Mouse (Mus musculus) kidney, postnatal 14 days (tissue): ENCODE measurements around the gene Srsf5.
A peak's percentile ranks its signal among the peaks of the same experiment; 100 is the strongest.
"Not testable (repeated sequence)": the region's sequence is repeated elsewhere in the genome, so short reads cannot be mapped to it uniquely, and the experiment has no call there.

Source experiments
- DNase-seq: peaks from one replicate; pipeline ENCODE4 v3.0.0; 2022; ENCODE audit warnings: mixed read lengths

Srsf5 gene

GRCm38 (mm10) chr12:80945334-80945995, at the start of gene Srsf5:
Gene Srsf5, plus strand, starts transcription at chr12:80945504.
- DNase-seq = peak; percentile 99

DNA sequence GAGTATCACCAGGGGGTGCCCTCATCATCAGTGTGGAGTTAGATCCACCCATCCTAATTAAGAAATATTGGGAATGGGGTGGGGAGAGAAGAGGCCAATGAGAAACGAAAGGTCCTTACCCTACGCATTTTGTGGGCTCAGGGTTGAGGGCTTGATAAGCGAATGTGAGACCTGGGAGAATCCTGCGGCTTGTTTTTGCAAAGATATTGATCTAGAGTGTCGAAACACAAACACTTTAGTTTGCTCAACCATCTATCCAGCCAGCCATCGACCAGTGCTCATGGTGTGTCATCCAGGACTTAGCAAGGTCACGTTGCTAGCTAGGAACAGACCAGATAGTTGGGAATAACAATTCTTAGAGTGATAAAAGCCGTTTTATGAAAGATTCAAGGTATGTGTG, 35.7 kb upstream of the Srsf5 start:
- DNase-seq = no peak

- DNase-seq = no peak
Measured at GRCm38 (mm10) chr12:80917764-80918163, 27.5 kb upstream of the Srsf5 start.

DNA sequence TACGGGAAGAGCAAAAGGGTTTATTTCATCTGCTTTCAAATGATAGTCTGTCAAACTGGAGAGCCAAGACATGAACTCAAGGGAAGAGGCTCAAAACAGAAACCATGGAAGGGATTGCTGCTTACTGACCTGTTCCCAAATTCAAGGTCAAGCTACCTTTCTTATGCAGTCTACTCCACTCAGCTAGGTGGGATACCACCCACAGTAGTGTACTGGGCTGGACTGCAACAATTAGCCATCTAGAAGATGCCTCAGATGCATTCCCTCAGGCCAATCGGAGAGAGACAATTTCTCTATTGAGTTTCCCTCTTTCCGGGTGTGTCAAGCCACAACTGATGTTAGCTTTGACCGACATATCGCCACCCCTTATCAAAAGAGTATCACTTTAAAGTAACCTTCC, 24.0 kb upstream of the Srsf5 start:
- no peak for DNase-seq

DNA sequence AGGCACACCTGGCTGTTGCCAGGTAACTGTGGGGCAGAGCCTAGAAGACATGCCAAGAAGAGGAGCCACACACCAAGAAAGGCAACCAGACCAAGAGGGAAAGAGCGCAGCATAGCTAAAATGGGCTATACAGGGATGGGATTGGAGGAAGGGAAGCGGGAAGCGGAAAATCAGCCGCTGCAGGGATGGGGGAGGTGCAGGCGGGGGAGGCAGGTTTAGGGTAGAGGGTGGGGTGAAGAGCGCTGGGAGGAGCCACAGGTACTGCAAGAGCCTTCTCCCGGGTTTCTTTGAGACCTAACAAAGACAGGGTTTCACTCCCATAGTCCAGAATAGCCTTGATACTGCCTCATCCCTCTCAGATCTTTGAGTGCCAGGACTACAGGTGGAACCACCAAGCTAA, 22.4 kb upstream of the Srsf5 start:
- DNase-seq = peak; percentile 30

DNA sequence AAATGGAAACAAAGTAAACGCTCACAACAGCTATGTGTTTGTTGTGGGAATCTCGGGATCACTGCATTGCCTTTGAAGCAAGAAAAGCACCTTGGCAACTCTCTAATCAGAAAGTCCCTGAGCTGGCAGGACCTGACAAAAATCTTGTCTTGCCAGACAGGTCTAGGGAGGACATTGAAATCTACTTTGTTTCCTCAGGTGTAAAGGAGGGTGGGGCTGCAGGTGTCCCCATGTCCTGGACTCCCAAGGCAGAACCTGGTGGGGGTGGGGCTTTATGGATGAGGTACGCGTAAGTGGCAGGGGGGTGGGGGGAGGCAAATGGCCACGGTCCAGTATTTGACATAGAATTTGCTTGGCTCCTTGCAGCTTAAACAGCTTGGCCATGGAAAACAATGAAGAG, 21.7 kb upstream of the Srsf5 start:
- no peak for DNase-seq

DNA sequence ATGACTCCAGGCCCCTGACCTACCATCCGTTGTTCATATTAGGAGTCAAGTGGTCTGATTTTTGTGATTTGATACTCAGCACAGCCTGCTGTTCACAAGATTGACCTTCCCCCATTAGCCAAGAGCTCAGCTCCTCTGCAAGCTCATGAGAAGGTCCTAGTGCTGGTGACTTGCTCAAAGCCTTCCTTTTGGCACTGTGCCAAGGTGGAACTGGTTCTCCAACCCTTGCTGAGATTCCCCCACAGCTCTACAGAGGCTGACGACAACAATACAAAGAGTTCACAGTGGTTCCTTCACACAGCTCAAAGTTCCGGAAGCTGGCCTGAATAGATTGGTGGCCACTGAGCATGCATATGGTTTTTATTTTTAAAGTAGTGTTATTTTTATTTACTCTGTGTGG, 21.1 kb upstream of the Srsf5 start:
- peak; percentile 56 for DNase-seq

DNA sequence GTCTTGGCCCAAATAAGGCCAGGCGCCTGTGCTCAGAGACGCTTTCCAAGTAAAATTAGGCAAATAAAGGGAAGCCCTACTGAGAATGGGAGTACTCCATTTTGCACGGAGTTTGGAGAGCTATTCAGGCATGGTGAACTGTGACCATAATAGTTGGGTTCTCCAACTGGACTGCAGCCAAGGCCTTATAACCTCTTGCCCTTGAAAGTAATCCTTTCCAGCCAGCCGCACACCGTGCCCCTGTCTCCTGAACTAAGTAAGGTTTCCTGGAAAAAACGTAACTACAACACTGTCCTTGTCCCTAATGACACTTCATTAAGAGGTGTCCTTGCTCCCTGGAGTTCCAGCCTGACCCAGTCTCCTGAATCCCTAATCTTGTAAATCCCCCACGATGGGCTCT, 19.4 kb upstream of the Srsf5 start:
- DNase-seq = peak; percentile 84

DNA sequence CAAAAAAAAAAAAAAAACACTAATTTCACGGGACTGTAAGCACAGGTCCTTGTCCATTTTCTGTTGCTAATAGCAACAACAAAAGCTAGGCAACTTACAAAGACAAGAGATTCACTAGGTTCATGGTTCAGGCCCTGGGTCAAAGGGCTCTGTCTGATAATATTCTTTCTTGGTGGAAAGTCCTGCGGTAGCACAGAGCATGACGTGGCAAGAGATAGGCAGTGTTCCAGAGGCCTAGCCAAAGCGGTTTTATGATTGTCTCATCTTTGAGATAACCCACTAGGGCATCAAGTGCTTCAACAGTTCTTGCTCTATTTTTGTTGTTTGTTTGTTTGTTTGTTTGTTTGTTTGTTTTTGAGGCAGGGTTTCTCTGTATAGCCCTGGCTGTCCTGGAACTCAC, 18.8 kb upstream of the Srsf5 start:
- no peak for DNase-seq

DNA sequence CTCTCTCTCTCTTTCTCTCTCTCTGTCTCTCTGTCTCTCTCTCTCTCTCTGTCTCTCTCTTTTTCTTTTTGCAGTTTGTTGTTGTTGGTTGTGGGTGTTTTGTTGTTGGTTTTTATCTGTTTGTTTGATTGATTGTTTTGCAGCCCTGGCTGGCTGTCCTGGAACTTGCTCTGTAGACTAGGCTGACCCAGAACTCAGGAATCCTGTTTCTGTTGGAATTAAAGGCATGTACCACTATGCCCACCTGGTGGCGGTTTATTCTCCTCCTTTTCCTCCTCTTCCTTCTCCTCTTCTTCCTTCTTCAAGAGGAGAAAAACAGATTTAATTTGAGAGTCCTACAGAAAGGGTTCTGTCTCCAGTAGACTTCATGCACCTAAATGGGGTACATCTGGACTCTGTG, 17.8 kb upstream of the Srsf5 start:
- no peak for DNase-seq

DNA sequence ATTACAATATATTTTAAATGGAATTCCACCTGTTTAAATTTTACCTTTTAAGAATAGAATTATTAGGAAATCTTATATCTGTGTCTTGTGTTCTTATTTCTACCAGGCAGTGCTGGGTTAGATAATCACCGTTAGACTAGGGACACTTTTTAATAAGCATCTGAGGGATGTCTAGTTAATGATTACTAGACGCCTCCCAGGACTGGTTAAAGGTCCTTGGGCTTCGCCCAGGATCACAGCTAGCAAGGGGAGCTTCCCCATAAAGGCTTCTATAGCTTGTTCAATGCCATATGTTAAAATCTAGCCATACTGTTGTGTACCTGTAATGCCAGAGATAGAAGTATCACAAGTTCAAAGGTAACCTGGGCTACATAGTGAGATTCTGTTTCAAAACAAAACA, 16.4 kb upstream of the Srsf5 start:
- DNase-seq = peak; percentile 69

- DNase-seq = peak; percentile 86
Measured at GRCm38 (mm10) chr12:80930141-80930540, 15.2 kb upstream of the Srsf5 start.

GRCm38 (mm10) chr12:80931402-80932140, 13.7 kb upstream of the Srsf5 start:
- no peak for DNase-seq

GRCm38 (mm10) chr12:80932865-80933264, 12.4 kb upstream of the Srsf5 start:
- no peak for DNase-seq

- no peak for DNase-seq
Measured at GRCm38 (mm10) chr12:80936751-80937150, 8.6 kb upstream of the Srsf5 start.

DNA sequence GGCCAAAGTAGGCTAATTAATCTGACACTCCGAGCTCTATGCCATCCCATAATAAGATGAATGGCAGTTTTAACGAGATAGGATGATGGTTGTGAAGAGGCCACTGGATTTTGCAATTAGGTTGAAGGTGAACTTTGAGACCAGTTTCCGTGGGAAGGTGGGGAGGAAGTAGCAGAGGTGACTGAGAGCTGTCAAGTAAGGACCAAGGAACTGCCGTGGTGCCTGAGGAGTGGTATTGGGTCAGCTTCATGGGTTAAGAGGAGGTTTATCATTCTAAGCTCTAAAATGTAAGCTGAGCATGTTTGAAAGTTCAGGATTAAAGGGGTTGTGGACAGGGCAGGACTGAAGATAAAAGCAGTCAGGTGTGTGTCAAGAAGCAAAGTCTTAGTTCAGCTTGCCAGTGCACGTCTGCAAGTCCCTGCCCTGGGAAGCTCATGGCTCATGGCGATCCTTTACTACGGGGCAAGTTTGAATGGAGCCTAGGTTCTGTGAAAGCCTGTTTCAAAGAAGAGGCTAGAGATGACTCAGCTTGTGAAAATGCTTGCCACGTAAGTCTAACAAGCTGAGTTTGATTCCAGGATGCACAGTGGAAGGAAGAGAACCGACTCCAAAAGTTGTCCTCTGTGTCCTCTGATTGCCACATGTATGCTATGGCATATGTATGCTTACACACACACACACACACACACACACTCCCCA, 7.8 kb upstream of the Srsf5 start:
- no peak for DNase-seq

DNA sequence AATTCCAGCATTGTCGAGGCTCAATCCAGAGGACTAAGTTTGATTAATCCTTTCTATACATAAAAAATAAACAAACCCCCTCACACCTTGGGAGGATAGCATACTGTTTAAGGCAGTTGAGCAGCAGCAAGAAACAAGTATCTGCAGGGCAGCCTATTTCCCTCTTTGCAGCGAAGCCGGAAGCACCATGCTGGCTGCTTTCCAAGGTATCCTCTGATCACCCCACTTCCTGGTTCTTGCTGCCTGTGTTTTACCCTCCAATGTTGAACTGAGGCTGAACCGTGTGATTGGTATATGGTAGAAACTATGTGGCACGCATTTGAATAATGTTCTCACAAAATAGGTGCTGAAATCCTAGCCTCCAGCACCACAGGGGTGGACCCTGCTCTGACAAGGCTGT, 6.7 kb upstream of the Srsf5 start:
- DNase-seq = peak; percentile 85

DNA sequence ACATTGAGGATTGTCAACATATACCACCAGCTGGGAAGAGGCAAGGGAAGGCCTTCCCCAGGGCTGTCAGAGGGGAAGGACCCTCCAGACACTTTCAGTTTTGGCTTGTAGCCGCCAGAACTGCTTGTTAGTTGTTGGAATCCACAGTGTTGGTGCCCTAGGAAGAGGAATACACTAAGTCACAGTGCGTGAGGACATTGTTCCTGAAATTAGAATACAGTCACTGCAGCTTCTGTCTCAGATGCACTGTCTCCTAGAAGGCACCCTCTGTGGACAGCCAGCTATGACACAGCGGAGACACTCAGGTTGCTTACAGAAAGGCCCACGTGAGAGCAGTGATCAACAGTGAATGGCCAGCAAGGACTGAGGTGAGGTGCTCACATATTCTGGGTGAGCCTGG, 6.1 kb upstream of the Srsf5 start:
- DNase-seq = no peak

DNA sequence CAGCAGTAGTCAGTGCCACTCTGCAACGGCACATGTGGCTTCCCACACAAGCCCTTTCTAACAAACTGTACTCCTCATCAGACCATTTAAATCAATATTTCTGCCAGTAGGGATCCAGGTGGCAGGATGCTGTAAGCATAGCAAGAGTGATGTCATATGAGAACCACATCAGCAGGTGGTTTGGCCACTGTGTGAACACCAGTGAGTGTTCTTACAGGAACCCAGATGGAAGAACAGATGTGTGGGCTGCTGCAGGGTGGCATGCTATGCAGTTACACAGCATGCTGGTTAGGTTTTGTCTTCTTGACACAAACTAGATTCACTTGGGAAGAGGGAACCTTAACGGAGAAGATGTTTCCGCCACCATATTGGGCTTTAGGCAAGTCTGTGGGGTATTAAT, 3.4 kb upstream of the Srsf5 start:
- no peak for DNase-seq

DNA sequence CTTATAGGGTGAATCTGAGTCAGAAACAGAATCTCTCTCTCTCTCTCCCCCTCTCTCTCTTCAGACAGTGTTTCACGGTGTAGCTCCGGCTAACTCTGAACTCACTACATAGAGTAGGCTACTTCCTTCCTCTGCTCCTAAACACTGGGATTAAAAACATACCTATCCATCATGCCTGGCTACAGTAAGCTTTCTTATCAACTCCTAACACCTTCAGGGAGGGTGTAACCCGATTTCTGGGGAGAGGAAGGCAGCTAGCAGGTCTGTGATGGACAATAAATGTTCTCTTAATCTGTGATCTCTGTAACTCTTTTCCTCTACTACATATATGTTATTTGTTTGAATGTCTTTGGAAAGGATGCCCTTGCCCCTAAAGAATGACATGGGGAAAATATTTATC, 1.9 kb upstream of the Srsf5 start:
- DNase-seq = no peak

- no peak for DNase-seq
Measured at GRCm38 (mm10) chr12:80944204-80944603, 1.1 kb upstream of the Srsf5 start.

GRCm38 (mm10) chr12:80944963-80945333, 356 bp upstream of the Srsf5 start:
- DNase-seq = not testable (repeated sequence)

GRCm38 (mm10) chr12:80945996-80946355, 672 bp downstream of the Srsf5 start:
- DNase-seq = peak; percentile 97

DNA sequence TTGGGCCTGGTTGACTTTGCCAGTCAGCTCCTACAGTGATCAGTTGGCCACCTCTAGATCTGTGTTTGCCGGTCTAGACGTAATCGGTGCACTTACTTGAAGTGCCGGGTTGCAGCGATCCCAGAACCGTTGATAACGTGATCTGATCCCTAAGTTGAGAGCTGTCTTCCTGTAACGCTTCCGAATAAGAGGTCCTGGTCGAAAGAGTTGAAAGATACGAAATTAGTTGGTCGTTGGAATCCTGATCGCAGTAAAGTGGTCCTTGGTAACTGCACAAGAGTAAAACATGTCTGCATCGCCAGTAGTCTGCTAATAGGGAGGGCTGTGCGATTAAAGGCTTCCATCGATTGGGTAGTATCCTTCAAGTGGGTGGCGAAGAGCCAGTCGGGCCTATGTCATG, 2.9 kb downstream of the Srsf5 start:
- DNase-seq = no peak
